Mouse (Mus musculus): ENCODE data around the gene Carhsp1.

- TF ChIP-seq CTCF (conservative IDR thresholded peaks at IDR 0.05; ENCODE audit: low read length) (no peak), NANOG (IDR thresholded peaks at IDR 0.05; ENCODE audit: borderline replicate concordance, low read length) (no peak)
Observed at GRCm38 (mm10) chr16:8630419-8630818, 41.5 kb downstream of the Carhsp1 start.
